Mouse (Mus musculus): ENCODE results near the gene Hoxd10.

DNA sequence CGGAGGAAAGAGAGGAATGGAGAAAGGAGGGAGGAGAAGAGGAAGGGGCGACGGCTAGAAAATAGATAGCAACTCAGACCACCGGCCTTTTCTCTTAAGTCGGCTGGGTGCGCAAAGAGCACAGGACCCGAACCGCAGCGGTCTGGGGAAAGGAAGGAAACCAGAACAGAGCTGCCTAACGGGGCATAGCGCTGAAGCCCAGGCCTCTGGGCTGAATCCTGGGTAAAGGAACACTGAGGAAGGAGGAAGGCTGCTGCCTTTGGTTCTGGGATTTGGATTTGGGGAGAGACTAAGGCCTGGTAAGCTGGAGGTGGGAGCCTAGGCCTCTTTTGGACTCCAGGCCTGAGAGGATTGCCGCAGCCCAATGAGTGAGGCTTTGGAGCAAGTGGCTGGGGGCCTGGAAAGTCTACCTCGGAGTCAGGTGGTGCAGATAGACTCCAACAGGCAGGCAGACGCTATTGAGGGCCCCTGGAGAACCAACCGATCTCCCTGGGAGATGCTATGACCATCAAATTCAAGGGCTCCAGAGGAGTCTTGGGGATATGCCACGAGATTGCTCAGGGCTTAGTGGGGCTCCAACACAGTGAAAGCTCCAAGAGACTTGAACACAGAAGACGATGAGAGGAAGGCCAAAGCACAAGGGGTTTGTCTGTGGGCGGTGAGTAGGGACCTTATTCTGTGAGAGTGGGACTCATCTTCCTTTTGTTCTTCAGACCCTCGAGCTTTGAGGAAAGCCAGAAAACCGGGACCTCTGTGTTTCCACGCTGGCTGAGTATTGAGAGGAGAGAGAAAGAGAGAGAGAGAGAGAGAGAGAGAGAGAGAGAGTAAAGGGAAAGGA is 10.9 kb upstream of the Hoxd10 start:
- no peak for TF ChIP-seq EP300 (optimal IDR thresholded peaks at IDR 0.05)
- TF ChIP-seq CTCF (IDR thresholded peaks at IDR 0.05; ENCODE audit: low read depth), result no peak
